Mouse (Mus musculus) stomach, postnatal 0 days (tissue): ENCODE measurements around the gene Pam16.

Experiments
- CTCF ChIP-seq: IDR thresholded peaks from 2 replicates; pipeline ENCODE4 v1.5.1; 2016; ENCODE audit warnings: antibody characterized with exemption, low read depth, mild to moderate bottlenecking, moderate library complexity
- EP300 ChIP-seq: optimal IDR thresholded peaks from 2 replicates; pipeline ENCODE3; 2016; ENCODE audit warnings: antibody characterized with exemption

DNA sequence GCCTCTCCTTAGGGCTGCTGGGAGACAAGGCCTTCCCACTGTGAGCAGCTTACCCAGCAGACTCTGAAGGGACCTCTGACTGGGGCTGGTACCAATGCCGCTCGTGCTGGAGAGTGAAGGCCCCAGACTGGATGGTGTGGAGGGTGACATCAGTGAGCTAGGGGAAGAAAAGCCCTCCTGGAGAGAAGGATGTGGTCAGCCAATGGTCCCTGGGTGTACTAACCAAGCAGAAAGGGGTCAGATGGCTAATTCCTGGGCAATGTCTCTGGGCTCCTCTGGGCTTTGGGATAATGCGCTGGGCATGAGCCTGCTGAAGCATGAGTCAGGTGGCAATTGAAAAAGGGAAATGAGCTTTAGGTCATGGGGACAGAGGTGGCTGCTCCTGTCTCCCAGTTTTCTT is 8.9 kb upstream of the Pam16 start:
- TF ChIP-seq CTCF (no peak), EP300 (no peak)
